Mouse (Mus musculus) embryonic fibroblast, embryonic 13.5 days (primary cell): ENCODE results near the gene Aff3. TPM values are rescaled to one million over a fixed set of nuclear protein-coding genes. Genes with fewer than 3 reads are reported as not detected.

Experiments used
- H3K27ac ChIP-seq: 2 replicates; pipeline ENCODE4 v1.5.1; 2012; ENCODE audit warnings: low read length, control low read depth, inconsistent platforms; ENCODE audit not compliant: insufficient read depth
- H3K4me1 ChIP-seq: 2 replicates; pipeline ENCODE4 v1.6.1; 2011; ENCODE audit warnings: low read length; ENCODE audit not compliant: control insufficient read depth, insufficient read depth
- H3K4me3 ChIP-seq: 2 replicates; pipeline ENCODE4 v1.5.1; 2011; ENCODE audit warnings: mild to moderate bottlenecking, control low read depth, low read length; ENCODE audit not compliant: insufficient read depth
- CTCF ChIP-seq: IDR thresholded peaks from 2 replicates; pipeline ENCODE4 v1.5.1; 2011; ENCODE audit warnings: mild to moderate bottlenecking, control low read depth, low read length, moderate library complexity, borderline replicate concordance; ENCODE audit not compliant: insufficient read depth
- POLR2A ChIP-seq: IDR thresholded peaks from 2 replicates; pipeline ENCODE4 v1.6.1; 2011; ENCODE audit warnings: low read depth, mild to moderate bottlenecking, control low read depth, low read length, moderate library complexity
- polyA plus RNA-seq: library from polyadenylated mRNA; stranded (reverse); fragments of >200 nt; gene quantifications from 2 replicates; pipeline ENCODE4 v1.2.4, GENCODE M21; 2011; ENCODE audit warnings: low read depth; ENCODE audit not compliant: missing spikeins, insufficient read length

The Aff3 gene
- polyA plus RNA-seq, 1 experiment, result 20.0 TPM

DNA sequence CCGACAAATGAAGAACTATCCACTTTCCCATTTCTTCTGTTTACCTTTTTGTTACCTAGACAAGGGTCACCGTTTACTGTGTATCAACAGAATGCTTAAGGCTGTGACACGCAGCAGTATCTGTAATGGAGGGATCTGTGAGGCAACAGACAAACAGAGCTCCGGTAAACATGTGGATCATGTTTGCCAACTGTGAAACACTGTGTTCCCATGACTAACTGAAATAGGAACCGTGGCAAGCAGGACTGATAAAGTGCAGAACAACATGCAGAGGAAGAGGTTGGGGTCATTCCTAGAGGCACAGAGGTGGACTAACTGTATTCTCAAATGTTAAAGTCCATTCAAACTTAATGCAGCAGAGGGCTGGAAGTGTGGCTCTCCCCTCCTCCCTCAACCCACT is 138.2 kb downstream of the Aff3 start:
- Histone ChIP-seq H3K4me3 (no peak overlapping the region), H3K4me1 (no peaks in the 10 kb centered on the region), H3K27ac (no peak overlapping the region)
- no peak for TF ChIP-seq CTCF
- TF ChIP-seq POLR2A, result no peak

DNA sequence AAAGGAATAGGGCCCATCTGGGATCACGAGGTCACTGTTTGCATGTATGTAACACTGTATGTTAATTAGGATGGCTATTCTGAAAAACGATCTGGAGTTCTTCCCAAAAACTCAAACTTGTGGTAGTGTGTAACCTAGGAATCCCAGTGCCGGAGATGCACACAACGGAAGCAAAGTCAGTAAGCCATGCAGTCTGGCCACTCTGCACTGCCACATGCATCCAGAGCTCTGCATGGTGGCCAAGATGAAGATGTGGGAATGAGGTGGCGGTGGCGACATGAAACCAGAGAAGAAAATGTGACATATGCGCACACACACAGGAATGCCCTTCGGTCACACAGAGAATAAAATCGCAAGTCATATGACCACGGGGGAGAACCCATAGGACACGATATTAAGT is 143.1 kb downstream of the Aff3 start:
- no peak overlapping the region for H3K4me3 ChIP-seq
- H3K27ac ChIP-seq, result no peak overlapping the region
- H3K4me1 ChIP-seq, result no peaks in the 10 kb centered on the region
- TF ChIP-seq CTCF (no peak), POLR2A (no peak)

DNA sequence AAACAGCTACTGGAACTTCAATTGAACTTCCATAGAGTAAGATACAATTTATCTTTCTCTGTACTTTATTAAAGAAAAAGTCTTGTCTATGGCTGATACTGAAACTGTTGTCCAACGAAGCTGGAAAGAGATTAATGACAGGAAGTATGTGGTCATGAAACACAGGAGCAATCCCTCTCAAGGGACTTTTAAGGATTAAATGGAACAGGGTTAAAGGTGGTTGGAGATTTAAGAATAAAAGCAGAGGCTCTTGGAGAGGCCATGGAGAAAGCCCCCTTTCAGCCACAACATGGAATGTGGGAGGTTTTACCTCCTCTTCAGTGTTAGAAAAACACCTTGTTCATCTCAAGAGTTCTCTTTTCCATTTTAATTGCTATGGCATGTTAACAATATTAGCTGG is 148.5 kb downstream of the Aff3 start:
- H3K4me3 ChIP-seq, result no peak overlapping the region
- peaks cover 7% of the 10 kb centered on the region for H3K4me1 ChIP-seq
- TF ChIP-seq POLR2A (no peak), CTCF (no peak)
- H3K27ac ChIP-seq, result no peak overlapping the region

DNA sequence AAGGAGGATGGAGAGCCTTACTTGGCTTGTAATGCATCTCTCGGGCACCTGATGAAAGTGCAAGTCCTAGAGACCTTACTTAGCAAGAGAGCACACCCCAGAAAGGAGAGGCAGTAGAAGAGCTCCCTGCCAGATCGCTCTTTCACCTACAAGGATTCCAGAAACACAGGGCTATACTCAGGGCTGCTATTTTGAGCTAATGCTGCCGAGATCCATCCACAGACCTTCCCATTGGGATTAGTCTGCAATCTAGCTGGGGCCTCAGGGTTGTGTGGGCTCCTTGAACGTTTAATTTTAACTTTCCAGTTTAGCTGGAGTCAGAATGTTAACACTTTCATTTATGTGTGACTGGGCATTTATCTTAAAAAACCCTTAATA is 150.1 kb downstream of the Aff3 start:
- Histone ChIP-seq H3K27ac (no peak overlapping the region), H3K4me1 (peaks cover 7% of the 10 kb centered on the region), H3K4me3 (no peak overlapping the region)
- no peak for TF ChIP-seq CTCF
- no peak for TF ChIP-seq POLR2A

DNA sequence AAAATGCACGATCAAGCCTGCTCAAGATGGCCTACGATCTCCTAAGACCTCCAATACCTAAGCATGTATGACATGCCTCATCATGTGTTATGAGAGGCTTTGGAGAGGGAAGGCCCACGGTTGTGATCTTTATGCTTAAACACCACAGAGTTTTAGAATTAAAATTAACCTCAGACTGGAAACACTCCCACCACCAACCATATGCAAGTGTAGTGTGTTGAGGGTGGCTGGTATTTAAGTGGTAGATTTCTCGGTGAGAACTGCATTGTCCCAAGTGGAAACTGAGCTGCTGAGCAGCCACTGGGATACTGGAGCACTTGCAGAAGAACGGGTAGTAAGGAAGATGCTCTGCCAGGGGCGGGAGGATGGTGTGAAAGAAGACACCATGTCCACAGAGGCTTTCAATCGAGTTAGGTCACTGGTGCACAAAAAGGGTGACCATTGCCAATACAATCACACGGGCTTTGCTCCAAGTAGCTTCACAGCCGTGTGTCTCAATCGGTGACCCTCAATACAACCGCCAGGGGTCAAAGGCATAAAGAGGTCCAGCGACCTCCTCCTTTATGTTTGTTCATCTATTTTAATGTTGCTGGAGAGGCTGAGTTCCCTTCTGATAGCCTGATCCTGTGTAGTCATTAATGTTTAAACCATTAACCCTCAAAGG is 150.7 kb downstream of the Aff3 start:
- peaks cover 7% of the 10 kb centered on the region for H3K4me1 ChIP-seq
- H3K27ac ChIP-seq, result no peak overlapping the region
- TF ChIP-seq CTCF (no peak), POLR2A (no peak)
- H3K4me3 ChIP-seq, result no peak overlapping the region

DNA sequence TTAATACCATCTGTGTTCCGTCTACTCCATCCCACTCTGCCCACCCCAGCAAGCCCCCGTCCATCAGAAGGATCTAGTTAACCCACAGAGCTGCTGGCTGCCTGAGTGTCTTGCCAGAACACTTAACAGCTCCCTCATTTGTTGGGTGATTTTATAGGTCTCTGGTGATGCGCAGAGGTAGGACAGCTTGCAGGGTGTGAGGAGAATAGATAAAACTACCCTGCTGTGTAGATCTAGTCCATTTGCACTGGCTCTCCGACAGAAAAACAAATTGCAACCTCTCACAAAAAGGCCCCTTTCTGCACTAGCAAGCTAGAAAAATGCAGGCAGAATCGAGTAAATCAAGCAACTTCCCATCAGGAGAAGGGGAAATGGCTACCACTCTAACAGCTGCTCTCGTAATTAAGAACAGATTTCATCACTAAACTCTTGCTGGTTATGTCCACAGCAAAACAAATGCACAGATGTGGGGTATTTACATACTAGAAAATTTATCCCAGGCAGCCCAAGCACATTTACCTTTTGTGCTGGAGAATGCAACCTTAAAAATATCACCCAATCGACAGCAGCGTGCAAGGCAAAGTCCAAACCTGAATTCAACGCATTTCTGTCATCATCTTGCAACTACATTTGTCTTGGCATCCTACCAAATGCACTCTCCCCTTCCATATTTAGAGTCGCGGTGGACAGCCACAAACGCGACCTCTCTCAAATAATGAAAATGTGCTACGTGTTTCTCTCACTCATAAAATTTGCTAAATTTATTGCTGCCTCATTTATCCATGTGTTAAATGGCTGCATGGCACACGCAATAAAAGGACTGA is 152.3 kb downstream of the Aff3 start:
- TF ChIP-seq POLR2A, result no peak
- TF ChIP-seq CTCF, result no peak
- Histone ChIP-seq H3K4me3 (no peak overlapping the region), H3K4me1 (peaks cover 7% of the 10 kb centered on the region), H3K27ac (no peak overlapping the region)

DNA sequence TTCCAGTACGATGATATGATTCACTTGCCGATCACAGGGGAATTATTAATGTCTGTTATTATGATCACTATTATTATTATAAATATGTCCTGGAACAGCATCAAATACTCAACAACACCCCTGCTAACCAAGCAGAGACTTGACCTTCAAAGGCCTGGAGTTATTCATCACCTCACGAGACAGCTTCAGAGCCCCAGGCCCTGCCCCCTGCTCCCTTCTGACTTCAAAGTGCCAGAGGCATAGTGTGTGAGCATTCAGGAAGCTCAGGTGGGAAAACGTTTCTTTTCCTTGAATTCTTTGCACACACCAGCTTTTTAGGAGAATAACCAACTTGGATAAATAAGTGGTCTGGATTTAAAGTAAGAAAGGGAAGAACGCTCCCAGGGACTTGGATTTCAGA is 153.7 kb downstream of the Aff3 start:
- TF ChIP-seq POLR2A (no peak), CTCF (no peak)
- Histone ChIP-seq H3K27ac (no peak overlapping the region), H3K4me1 (peaks cover 7% of the 10 kb centered on the region), H3K4me3 (no peak overlapping the region)

DNA sequence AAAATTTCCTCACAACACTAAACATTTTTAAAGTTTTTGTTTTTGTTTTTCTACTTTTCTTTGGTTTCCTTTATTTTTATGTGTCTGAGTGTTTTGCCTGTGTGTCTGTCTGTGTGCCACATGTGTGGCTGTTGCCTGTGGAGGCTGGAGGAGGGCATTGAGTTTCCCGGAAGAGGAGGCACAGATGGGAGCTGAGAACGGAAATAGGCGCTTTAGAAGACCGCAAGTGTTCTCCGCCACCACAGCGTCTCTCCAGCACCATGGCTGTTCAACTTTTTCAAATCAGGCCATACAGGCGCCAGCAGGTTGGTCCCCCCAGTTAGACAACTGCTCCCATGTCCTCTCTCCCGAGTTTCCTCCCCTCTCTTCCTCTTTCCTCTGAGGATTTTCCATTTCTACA is 155.5 kb downstream of the Aff3 start:
- no peak overlapping the region for H3K4me3 ChIP-seq
- H3K4me1 ChIP-seq, result peaks cover 7% of the 10 kb centered on the region
- TF ChIP-seq CTCF (no peak), POLR2A (no peak)
- H3K27ac ChIP-seq, result no peak overlapping the region

DNA sequence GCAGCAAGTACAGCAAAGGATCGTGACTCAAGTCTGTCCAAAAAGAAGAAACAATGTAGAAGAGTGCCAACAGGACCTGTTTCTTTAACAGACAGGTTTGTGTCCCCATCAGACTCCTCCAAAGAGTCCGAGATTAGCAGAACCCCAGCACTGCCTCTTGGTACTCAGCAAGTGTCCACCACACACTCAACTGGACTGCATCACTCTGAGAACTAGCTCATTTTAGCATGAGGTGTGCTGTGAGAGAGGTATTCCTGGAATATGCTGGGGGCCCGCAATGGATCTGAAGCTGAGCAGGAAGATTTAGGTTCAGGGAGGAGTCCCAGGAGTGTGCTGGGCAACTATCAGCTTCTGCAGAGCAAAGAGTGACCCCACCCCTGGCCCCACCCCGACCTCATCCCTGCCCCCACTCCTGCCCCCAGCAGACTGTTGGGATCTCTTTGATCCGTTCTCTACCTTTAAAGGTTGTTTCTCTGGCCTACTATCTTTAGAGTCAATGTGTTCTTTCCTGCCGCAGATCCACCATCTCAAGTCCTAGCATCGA is 157.0 kb downstream of the Aff3 start:
- TF ChIP-seq CTCF (no peak), POLR2A (no peak)
- Histone ChIP-seq H3K4me1 (peaks cover 5% of the 10 kb centered on the region), H3K4me3 (no peak overlapping the region), H3K27ac (no peak overlapping the region)

DNA sequence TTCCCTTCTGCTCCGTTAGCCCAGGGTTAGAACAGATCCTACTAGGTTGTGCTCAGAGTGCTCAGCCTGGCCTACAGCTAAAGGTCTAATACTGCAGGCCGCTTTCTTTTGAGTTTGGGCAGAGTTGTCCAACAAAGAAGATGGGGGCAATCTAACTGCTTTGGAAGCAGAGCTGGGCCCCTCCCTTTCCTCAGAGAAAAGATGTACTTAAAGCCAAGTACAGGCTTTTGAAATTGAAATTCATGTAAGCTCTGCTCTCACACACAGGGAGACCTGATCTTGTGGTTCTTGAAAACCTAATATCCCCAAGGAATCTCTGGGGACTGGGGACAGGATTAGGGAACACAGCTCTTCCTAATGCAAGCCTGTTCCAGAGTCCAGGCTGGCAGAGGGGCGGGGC is 158.4 kb downstream of the Aff3 start:
- Histone ChIP-seq H3K27ac (no peak overlapping the region), H3K4me3 (no peak overlapping the region), H3K4me1 (no peaks in the 10 kb centered on the region)
- no peak for TF ChIP-seq CTCF
- TF ChIP-seq POLR2A, result no peak
